Mouse (Mus musculus) splenic B cell, adult 2 months (primary cell): ENCODE data around the gene Epb41l2.

ENCODE experiments used
- DNase-seq: peaks from one replicate; pipeline ENCODE4 v3.0.0-alpha.2; 2011; ENCODE audit warnings: low read depth, low spot score
- H3K27me3 ChIP-seq: 2 replicates; pipeline ENCODE4 v1.6.1; 2012; ENCODE audit warnings: mild to moderate bottlenecking, low read length, moderate library complexity, mixed read lengths; ENCODE audit not compliant: control insufficient read depth, poor library complexity, insufficient read depth, severe bottlenecking
- H3K36me3 ChIP-seq: 2 replicates; pipeline ENCODE4 v1.6.1; 2012; ENCODE audit warnings: mild to moderate bottlenecking, low read length, moderate library complexity, mixed read lengths; ENCODE audit not compliant: control insufficient read depth, poor library complexity, insufficient read depth, severe bottlenecking

Epb41l2 gene

GRCm38 (mm10) chr10:25446953-25447525, 87.4 kb downstream of the Epb41l2 start:
- H3K27me3 ChIP-seq, result no peaks in the 10 kb centered on the region
- peak; percentile 78 for DNase-seq
- H3K36me3 ChIP-seq, result no peaks in the 10 kb centered on the region

DNA sequence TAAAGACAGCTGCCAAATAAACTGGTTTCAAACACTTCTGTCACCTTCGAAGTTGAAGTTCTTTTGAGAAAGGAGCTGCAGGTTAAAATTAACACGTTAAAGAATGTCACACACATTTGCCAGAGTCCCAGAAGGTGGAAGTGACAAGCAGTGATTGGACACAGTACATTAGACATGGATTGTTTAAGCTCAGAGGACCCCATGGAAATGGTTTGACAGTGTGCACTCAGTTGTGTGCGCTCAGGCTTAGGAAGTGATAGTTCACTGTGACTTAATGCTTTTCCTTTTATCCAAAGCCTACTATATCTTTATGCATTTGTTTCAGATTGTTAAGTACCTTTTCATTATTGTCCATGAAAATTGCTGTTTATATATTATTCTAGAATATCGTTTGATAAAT, 89.1 kb downstream of the Epb41l2 start:
- DNase-seq, result no peak
- Histone ChIP-seq H3K27me3 (no peaks in the 10 kb centered on the region), H3K36me3 (no peaks in the 10 kb centered on the region; the same call in 1 of the 2 replicates)

DNA sequence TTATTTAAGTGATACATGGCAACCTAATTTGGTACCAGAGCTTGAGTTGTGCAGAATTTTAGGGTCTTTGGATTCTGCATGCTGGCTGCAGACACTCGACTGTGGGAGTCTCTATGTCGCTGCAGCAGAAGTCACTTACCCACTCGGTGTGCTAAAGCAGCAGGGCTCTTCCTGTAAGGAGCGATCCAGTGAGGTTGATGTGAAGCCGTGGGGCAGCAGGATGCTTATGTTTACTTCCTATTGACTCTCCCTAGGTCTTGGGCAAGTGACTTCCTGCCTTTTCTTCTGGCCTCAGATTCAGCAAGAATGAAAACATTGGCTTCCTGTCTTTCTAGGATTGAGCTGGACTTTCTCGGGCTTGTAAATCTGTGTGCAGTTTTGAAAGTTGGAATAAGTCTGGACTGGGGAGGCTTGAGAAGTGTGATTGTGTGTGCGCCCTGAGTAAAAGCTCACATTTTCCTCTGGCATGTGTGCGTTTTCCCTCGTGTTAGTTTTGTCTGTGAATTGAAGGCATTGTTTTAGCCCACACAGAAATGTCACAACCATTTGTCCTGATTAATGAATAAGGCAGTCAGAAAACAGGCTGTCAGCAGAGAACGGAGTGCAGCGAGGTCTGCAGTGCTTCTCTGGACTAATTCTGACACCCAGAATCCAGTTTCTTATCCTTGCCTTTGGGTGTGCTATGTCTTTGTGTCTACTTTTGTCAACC, 89.9 kb downstream of the Epb41l2 start:
- Histone ChIP-seq H3K27me3 (no peaks in the 10 kb centered on the region), H3K36me3 (no peaks in the 10 kb centered on the region; the same call in 1 of the 2 replicates)
- no peak for DNase-seq

DNA sequence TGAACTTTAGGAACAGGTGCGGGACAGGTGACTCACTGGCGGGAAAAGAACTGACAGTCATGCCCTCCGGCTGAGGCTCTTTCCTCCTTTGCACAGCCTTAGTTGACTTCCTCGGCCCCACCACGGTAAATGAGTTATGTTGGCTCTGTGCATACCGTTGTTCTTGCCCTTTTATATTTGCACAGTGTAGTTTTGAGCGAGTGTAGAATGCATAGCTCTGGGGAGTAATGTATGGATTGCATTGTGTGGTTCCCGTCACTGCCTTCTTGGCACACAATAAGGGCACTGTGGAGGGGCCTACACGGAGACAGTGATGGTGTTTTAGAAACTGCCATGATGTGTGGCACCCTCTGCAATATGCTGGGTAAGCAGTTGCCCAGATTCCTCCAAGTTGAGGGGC, 93.6 kb downstream of the Epb41l2 start:
- no peaks in the 10 kb centered on the region for H3K27me3 ChIP-seq
- H3K36me3 ChIP-seq, result no peaks in the 10 kb centered on the region; the same call in 1 of the 2 replicates
- DNase-seq, result no peak

- no peaks in the 10 kb centered on the region; the same call in 1 of the 2 replicates for H3K36me3 ChIP-seq
- DNase-seq, result no peak
- H3K27me3 ChIP-seq, result no peaks in the 10 kb centered on the region
Measured at GRCm38 (mm10) chr10:25453772-25454171, 94.2 kb downstream of the Epb41l2 start.

- DNase-seq, result peak; percentile 14
- Histone ChIP-seq H3K36me3 (peaks cover 1% of the 10 kb centered on the region; the same call in 1 of the 2 replicates), H3K27me3 (no peaks in the 10 kb centered on the region)
Measured at GRCm38 (mm10) chr10:25457118-25457517, 97.5 kb downstream of the Epb41l2 start.

DNA sequence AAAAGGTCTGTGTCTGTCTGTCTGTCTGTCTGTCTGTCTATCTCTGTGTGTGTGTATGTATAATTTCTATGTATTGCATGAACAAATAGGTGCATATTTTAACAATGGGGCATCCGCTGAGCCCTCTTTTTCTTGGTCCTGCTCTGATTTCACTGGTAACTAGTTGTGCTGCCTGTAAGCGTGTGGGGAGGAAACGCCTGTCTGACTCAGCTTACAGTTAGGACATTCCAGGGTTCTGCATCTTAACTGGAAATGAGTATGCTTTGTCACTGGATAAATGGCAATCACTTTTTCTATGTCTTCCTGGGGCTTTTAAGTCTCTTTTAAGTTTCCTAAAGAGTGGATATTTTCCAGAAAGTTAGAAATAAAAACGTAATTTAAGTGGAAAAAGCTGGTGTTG, 98.4 kb downstream of the Epb41l2 start:
- peaks cover 1% of the 10 kb centered on the region; the same call in 1 of the 2 replicates for H3K36me3 ChIP-seq
- no peak for DNase-seq
- no peaks in the 10 kb centered on the region for H3K27me3 ChIP-seq

DNA sequence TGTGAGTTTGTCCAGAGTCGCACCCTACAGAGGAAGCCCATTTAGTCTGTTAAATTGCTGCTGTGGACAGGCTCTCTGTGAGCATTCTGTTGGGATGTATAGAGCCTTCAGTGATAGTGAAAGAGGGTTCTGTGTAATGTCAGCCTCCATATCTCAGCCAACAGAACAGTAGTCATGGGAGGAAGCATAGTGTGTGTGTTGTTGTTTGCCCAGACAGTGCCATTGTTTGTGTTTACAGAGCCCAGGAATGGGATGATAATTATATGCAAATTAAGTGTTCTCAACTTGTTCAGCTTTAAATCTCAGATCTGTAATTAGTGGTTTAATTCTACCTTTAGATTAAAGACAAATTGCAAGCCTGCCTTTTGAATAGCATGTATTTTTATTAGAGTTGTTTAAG, 102.2 kb downstream of the Epb41l2 start:
- no peak for DNase-seq
- H3K27me3 ChIP-seq, result no peaks in the 10 kb centered on the region
- H3K36me3 ChIP-seq, result 0 out of 2 replicates have a peak, but pooled peaks cover 1% of the 10 kb centered on the region

DNA sequence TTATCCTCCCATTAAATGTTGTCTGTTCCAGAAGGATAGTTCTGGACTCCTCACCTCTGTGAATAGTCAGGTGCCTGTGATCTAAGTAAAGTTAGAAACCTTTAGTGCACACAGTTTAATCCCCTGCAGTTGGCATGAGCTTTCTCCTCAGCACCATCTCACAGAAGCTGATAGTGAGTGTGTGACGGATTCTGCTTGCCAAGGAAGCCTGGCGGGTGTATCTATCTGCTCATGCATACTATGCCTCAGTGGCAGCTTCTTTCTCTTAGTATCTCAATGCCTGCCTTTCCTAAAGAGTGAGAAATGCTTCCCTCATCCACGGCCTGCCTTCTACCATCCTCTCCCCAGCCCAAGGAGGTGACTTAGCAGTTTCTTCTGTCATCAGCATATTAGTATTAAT, 103.1 kb downstream of the Epb41l2 start:
- Histone ChIP-seq H3K27me3 (no peaks in the 10 kb centered on the region), H3K36me3 (0 out of 2 replicates have a peak, but pooled peaks cover 1% of the 10 kb centered on the region)
- DNase-seq, result no peak

- Histone ChIP-seq H3K27me3 (no peaks in the 10 kb centered on the region), H3K36me3 (0 out of 2 replicates have a peak, but pooled peaks cover 4% of the 10 kb centered on the region)
- DNase-seq, result no peak
Measured at GRCm38 (mm10) chr10:25466493-25466892, 106.9 kb downstream of the Epb41l2 start.

DNA sequence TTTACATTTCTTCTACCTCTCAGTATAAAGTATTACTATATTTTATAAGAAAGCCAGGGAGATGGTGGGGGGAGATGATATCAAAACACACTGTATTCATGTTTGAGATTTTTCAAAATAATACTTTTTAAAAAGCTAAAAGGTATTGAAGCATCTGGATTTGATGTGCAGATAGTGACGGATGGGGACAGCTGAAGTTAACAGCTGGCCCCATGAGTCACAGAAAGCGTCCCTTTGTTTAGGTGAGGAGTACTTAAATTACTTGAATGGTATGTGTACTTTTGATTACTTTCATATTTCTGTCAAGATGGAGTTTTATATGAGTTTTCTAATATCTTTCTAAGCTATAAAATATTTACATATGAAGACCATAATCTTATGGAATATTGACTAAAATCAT, 112.3 kb downstream of the Epb41l2 start:
- Histone ChIP-seq H3K27me3 (no peaks in the 10 kb centered on the region), H3K36me3 (peaks cover 8% of the 10 kb centered on the region; the same call in 1 of the 2 replicates)
- DNase-seq, result no peak

GRCm38 (mm10) chr10:25479716-25480115, 120.1 kb downstream of the Epb41l2 start:
- Histone ChIP-seq H3K36me3 (peaks cover 4% of the 10 kb centered on the region), H3K27me3 (no peaks in the 10 kb centered on the region)
- no peak for DNase-seq

DNA sequence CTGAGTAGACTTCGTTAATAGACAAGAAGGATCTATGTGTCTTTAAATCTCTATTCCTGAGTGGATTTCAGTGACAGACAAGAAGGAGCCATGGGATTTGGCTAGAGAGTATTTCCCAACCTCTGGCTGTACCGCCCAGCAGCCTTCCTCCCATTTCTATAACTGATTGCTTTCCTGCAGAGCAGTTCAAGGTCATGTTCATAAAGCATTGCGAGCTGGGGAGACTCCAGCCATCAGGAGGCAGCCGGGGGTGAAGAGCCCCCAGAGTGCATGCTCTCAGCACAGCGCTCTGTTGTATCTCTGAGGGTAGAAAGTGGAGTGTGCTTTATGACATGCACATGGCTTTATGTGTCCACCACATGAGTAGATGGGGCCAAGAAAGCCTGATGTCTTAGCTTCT, 123.2 kb downstream of the Epb41l2 start:
- Histone ChIP-seq H3K27me3 (no peaks in the 10 kb centered on the region), H3K36me3 (peaks cover 4% of the 10 kb centered on the region)
- DNase-seq, result no peak

DNA sequence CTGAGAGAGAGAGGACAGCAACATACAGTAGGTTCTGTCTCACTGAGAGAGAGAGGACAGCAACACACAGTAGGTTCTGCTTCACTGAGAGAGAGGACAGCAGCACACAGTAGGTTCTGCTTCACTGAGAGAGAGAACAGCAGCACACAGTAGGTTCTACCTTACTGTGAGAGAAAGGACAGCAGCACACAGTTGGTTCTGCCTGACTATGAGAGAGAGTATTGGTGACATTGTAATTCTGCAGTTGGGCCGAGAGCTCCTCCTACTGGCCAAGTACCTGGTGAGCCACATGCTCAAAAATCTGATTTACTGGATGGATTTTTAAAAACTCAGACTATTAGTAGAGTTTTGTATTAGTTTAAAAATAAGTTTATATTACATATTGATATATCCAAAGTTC, 128.9 kb downstream of the Epb41l2 start:
- H3K36me3 ChIP-seq, result peaks cover 7% of the 10 kb centered on the region
- no peaks in the 10 kb centered on the region for H3K27me3 ChIP-seq
- peak; percentile 80 for DNase-seq

DNA sequence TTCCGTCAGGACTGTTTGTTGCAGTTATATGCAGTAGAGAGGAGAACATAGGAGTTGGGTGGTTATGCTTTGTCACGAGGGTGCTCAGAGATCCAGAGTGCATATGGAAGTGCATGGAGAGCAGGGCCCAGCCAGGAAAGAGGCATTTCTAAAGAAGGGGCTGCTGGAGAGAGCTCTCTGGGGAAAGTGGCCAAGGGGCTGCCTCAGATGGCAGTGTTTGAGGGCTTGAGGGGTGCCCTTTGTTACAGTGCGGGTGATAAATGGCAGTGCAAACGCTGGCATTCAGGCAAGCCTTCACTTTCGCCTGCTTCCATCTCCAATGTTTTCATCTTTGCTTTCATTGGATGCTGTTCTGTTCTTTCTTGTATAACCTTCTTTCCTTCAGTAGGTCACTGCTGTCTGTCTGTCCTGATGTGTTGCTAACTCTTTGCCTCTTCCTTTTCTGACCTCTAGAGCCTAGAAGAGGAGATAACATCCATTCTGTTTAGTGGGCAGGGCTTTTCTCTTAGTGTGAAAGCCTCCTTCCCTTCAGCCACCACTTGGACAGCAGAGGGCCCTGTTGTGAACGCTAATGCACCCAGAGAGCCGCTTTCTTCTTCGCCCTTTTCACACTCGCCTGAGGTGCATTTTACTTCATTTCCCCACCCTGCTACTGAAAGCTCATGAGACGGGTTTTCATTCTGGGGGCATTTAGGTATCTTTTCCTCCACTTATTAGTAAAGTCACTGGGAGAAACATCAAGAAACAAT, 139.9 kb downstream of the Epb41l2 start:
- Histone ChIP-seq H3K27me3 (no peaks in the 10 kb centered on the region), H3K36me3 (peaks cover 4% of the 10 kb centered on the region)
- DNase-seq, result no peak
